Mouse (Mus musculus) forebrain, embryonic 10.5 days (tissue): ENCODE data around the gene Galntl6. TPM values are rescaled to one million over a fixed set of nuclear protein-coding genes. Genes with fewer than 3 reads are reported as not detected.

ENCODE experiments used
- DNase-seq: peaks from one replicate; pipeline ENCODE4 v3.0.0-alpha.2; 2017; ENCODE audit warnings: low spot score; ENCODE audit errors: extremely low spot score
- H3K27ac ChIP-seq: fragments of 300-500 bp; sonication (generic); 2 replicates; pipeline ENCODE4 v1.5.1; 2016; ENCODE audit warnings: mild to moderate bottlenecking
- H3K27me3 ChIP-seq: fragments of 300-500 bp; sonication (generic); 2 replicates; pipeline ENCODE4 v1.6.1; 2016; ENCODE audit warnings: mild to moderate bottlenecking; ENCODE audit not compliant: poor library complexity, severe bottlenecking
- H3K36me3 ChIP-seq: fragments of 300-500 bp; sonication (generic); replicated peaks from 2 replicates; pipeline ENCODE4 v1.6.1; 2016; ENCODE audit warnings: mild to moderate bottlenecking, moderate library complexity
- H3K4me1 ChIP-seq: fragments of 300-500 bp; sonication (generic); 2 replicates; pipeline ENCODE4 v1.6.1; 2016
- H3K4me3 ChIP-seq: fragments of 300-500 bp; sonication (generic); 2 replicates; pipeline ENCODE4 v1.5.1; 2016; ENCODE audit warnings: mild to moderate bottlenecking, moderate library complexity
- H3K9me3 ChIP-seq: fragments of 300-500 bp; sonication (generic); 2 replicates; pipeline ENCODE4 v1.6.1; 2016; ENCODE audit warnings: mild to moderate bottlenecking, moderate library complexity
- WGBS: fragments of 180-500 bp; shearing (Covaris S2); methylation state at CpG from one replicate; pipeline ENCODE4 v1.1.7; 2016; 5-methylcytosine and 5-hydroxymethylcytosine counted together
- polyA plus RNA-seq: library from polyadenylated mRNA; unstranded; fragments of >200 nt; fragmentation: Nextera tagmentation; extraction: Ambion mirVana; gene quantifications from 2 replicates; pipeline ENCODE4 v1.2.1, GENCODE M21; 2016

Gene Galntl6
- polyA plus RNA-seq, 1 experiment from 2014 or later, result 0.07 TPM

GRCm38 (mm10) chr8:58805190-58805589 lies 107.2 kb downstream of the Galntl6 start:
- no peaks in the 10 kb centered on the region for H3K27me3 ChIP-seq
- H3K4me1 ChIP-seq, result no peaks in the 10 kb centered on the region
- H3K4me3 ChIP-seq, result no peak overlapping the region
- no peak for DNase-seq
- no peak overlapping the region for H3K27ac ChIP-seq
- H3K36me3 ChIP-seq, result no peaks in the 10 kb centered on the region
- no peaks in the 10 kb centered on the region for H3K9me3 ChIP-seq

DNA sequence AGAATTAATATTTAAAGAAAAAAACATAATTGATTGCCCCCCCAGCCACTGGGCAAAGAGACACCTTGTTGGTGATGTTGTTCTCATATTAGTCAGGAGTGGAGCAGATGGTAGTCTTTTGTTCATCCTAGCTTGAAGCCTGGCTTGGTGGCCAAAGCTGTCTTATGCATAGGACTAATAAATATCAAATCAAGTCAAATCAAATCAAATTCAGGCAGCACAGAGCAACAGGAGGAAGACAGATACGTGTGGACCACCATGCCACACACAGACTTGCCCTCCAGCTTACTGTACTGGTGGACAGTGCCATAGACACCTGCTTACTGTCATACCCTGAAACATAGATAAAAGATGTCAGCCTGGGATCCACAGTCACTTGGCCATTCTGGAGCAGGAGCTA lies 110.6 kb downstream of the Galntl6 start:
- Histone ChIP-seq H3K27me3 (no peaks in the 10 kb centered on the region), H3K27ac (no peak overlapping the region), H3K4me1 (no peaks in the 10 kb centered on the region), H3K9me3 (no peaks in the 10 kb centered on the region), H3K36me3 (no peaks in the 10 kb centered on the region), H3K4me3 (no peak overlapping the region)
- DNase-seq, result no peak
- WGBS, result 83% methylated on average over 1 of the region's 1 CpGs

GRCm38 (mm10) chr8:58753769-58754168 lies 158.7 kb downstream of the Galntl6 start:
- H3K27me3 ChIP-seq, result no peaks in the 10 kb centered on the region
- DNase-seq, result no peak
- no peaks in the 10 kb centered on the region for H3K4me1 ChIP-seq
- H3K4me3 ChIP-seq, result no peak overlapping the region
- H3K27ac ChIP-seq, result no peak overlapping the region
- H3K36me3 ChIP-seq, result no peaks in the 10 kb centered on the region
- peaks cover 6% of the 10 kb centered on the region; the same call in 1 of the 2 replicates for H3K9me3 ChIP-seq
- 88% methylated on average over 2 of the region's 2 CpGs for WGBS

DNA sequence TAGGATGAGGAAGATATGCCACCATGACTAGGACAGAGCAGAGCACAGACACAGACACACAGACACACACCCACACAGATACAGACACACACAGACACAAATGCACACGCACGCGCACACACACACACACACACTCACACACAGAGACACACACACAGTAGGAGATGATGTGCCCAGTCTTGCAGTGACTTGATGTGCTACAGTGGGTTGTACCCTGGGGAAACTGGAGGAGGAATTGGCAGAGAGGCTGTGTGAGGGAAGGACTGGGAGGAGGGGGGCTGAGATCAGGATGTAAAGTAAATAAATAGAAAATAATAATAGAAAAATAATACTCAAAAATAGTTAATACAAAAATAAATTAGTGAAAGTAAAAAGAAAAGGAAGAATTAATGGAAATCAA lies 174.5 kb downstream of the Galntl6 start:
- H3K36me3 ChIP-seq, result no peaks in the 10 kb centered on the region
- H3K27me3 ChIP-seq, result no peaks in the 10 kb centered on the region
- H3K27ac ChIP-seq, result no peak overlapping the region
- H3K9me3 ChIP-seq, result no peaks in the 10 kb centered on the region
- DNase-seq, result no peak
- no peak overlapping the region for H3K4me3 ChIP-seq
- H3K4me1 ChIP-seq, result no peaks in the 10 kb centered on the region
- WGBS, result 94% methylated on average over 3 of the region's 3 CpGs

DNA sequence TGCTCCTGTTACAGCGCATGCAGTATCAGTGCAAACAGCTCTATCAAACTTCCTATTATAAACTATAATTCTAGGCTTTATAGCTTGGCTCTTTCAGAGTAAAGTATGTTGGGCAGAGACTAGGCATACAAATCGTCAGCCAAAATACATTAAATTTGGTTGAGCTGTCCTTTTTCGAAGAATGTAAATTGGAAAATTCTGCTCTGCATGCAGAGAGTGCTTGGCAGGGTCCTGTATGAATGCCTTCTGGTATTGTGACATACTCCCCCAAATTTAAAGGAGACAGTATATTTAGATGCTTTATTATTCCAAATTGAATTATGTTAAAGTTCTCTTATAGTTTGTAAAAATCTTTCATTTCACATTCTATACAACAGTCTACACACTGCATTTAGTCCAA lies 220.7 kb downstream of the Galntl6 start:
- no peaks in the 10 kb centered on the region for H3K36me3 ChIP-seq
- no peaks in the 10 kb centered on the region for H3K9me3 ChIP-seq
- 92% methylated on average over 3 of the region's 3 CpGs for WGBS
- H3K27ac ChIP-seq, result no peak overlapping the region
- no peak overlapping the region for H3K4me3 ChIP-seq
- no peak for DNase-seq
- no peaks in the 10 kb centered on the region for H3K4me1 ChIP-seq
- H3K27me3 ChIP-seq, result no peaks in the 10 kb centered on the region

GRCm38 (mm10) chr8:58677847-58678450 lies 234.5 kb downstream of the Galntl6 start:
- Histone ChIP-seq H3K9me3 (no peaks in the 10 kb centered on the region), H3K4me3 (peak overlapping the region; percentile 1; the same call in 1 of the 2 replicates), H3K36me3 (no peaks in the 10 kb centered on the region), H3K27me3 (no peaks in the 10 kb centered on the region), H3K27ac (no peak overlapping the region), H3K4me1 (peaks cover 7% of the 10 kb centered on the region)
- DNase-seq, result no peak
- WGBS, result 36% methylated on average over 6 of the region's 6 CpGs

DNA sequence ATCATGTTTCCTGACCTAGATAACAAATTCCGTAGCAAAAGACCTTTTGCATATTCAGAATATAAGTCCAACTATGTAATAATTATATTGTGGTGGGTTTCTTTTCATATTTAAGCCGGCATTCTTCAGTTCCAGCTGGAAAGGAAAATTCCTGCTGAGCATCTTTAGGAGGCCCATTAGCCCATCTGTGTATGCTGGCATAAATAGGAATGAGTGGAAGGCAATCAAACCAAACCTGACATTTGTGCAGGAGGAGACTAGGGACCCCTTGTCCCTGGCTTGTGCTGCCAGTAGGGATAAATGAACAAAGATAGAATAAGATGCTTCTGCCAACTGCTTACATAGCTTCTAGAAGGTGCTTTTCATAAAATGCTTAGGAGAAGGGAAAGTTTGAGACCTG lies 243.4 kb downstream of the Galntl6 start:
- no peak overlapping the region for H3K4me3 ChIP-seq
- H3K4me1 ChIP-seq, result no peaks in the 10 kb centered on the region
- no peak for DNase-seq
- H3K27me3 ChIP-seq, result no peaks in the 10 kb centered on the region
- no peak overlapping the region for H3K27ac ChIP-seq
- no peaks in the 10 kb centered on the region for H3K9me3 ChIP-seq
- no peaks in the 10 kb centered on the region for H3K36me3 ChIP-seq
- WGBS, result 93% methylated on average over 2 of the region's 2 CpGs

- Histone ChIP-seq H3K27me3 (no peaks in the 10 kb centered on the region), H3K36me3 (no peaks in the 10 kb centered on the region), H3K9me3 (no peaks in the 10 kb centered on the region), H3K27ac (no peak overlapping the region), H3K4me3 (no peak overlapping the region), H3K4me1 (no peaks in the 10 kb centered on the region)
- no peak for DNase-seq
These were observed 252.4 kb downstream of the Galntl6 start for GRCm38 (mm10) chr8:58660019-58660418.

GRCm38 (mm10) chr8:58655631-58656030 lies 256.8 kb downstream of the Galntl6 start:
- no peak for DNase-seq
- no peaks in the 10 kb centered on the region for H3K4me1 ChIP-seq
- no peaks in the 10 kb centered on the region for H3K36me3 ChIP-seq
- H3K4me3 ChIP-seq, result no peak overlapping the region
- 84% methylated on average over 4 of the region's 4 CpGs for WGBS
- H3K9me3 ChIP-seq, result no peaks in the 10 kb centered on the region
- no peak overlapping the region for H3K27ac ChIP-seq
- no peaks in the 10 kb centered on the region for H3K27me3 ChIP-seq

- no peak overlapping the region for H3K4me3 ChIP-seq
- H3K27me3 ChIP-seq, result no peaks in the 10 kb centered on the region
- WGBS, result 69% methylated on average over 4 of the region's 4 CpGs
- DNase-seq, result no peak
- H3K36me3 ChIP-seq, result no peaks in the 10 kb centered on the region
- no peaks in the 10 kb centered on the region for H3K9me3 ChIP-seq
- no peak overlapping the region for H3K27ac ChIP-seq
- no peaks in the 10 kb centered on the region for H3K4me1 ChIP-seq
These were observed 306.0 kb downstream of the Galntl6 start for GRCm38 (mm10) chr8:58606451-58606850.

- no peak overlapping the region for H3K27ac ChIP-seq
- no peak overlapping the region for H3K4me3 ChIP-seq
- no peaks in the 10 kb centered on the region for H3K27me3 ChIP-seq
- DNase-seq, result no peak
- H3K36me3 ChIP-seq, result no peaks in the 10 kb centered on the region
- H3K9me3 ChIP-seq, result no peaks in the 10 kb centered on the region
- WGBS, result 82% methylated on average over 4 of the region's 4 CpGs
- H3K4me1 ChIP-seq, result no peaks in the 10 kb centered on the region
These were observed 307.7 kb downstream of the Galntl6 start for GRCm38 (mm10) chr8:58604751-58605150.

GRCm38 (mm10) chr8:58597834-58598233 lies 314.6 kb downstream of the Galntl6 start:
- no peaks in the 10 kb centered on the region for H3K4me1 ChIP-seq
- no peaks in the 10 kb centered on the region for H3K36me3 ChIP-seq
- WGBS, result 82% methylated on average over 6 of the region's 6 CpGs
- H3K9me3 ChIP-seq, result no peaks in the 10 kb centered on the region
- H3K4me3 ChIP-seq, result no peak overlapping the region
- no peaks in the 10 kb centered on the region for H3K27me3 ChIP-seq
- H3K27ac ChIP-seq, result no peak overlapping the region
- DNase-seq, result no peak

- Histone ChIP-seq H3K4me1 (peaks cover 4% of the 10 kb centered on the region; the same call in 1 of the 2 replicates), H3K9me3 (no peaks in the 10 kb centered on the region), H3K27ac (no peak overlapping the region), H3K27me3 (no peaks in the 10 kb centered on the region), H3K36me3 (no peaks in the 10 kb centered on the region), H3K4me3 (no peak overlapping the region)
- 87% methylated on average over 1 of the region's 1 CpGs for WGBS
- DNase-seq, result no peak
These were observed 337.1 kb downstream of the Galntl6 start for GRCm38 (mm10) chr8:58575346-58575745.

DNA sequence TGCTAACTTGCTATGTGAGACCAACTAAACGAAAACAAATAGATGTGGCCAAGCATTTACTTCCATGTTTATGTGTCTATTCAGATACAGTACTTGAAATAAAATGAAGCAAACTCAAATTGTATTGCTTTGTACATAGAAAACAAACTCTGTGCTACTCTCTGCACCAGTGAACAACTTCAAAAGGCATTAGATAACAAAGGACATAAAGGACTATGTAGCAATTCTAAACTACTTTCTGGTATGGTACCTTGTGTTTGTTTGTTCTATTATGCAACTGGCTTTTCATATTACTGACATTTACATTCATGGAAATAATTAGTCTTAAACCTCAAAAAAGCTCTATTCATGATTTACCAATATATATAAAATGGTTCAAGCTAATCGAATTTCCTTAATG lies 344.4 kb downstream of the Galntl6 start:
- WGBS, result 69% methylated on average over 2 of the region's 2 CpGs
- Histone ChIP-seq H3K4me1 (peaks cover 6% of the 10 kb centered on the region), H3K9me3 (no peaks in the 10 kb centered on the region), H3K27me3 (no peaks in the 10 kb centered on the region), H3K4me3 (no peak overlapping the region), H3K27ac (no peak overlapping the region), H3K36me3 (no peaks in the 10 kb centered on the region)
- DNase-seq, result no peak
